Mouse (Mus musculus) adrenal gland, adult 2 months (tissue): ENCODE measurements around the gene Rhof. TPM values are rescaled to one million over a fixed set of nuclear protein-coding genes. Genes with fewer than 3 reads are reported as not detected.

Source experiments
- DNase-seq: peaks from one replicate; pipeline ENCODE4 v3.0.0; 2021
- long read RNA-seq: library from polyadenylated mRNA; stranded (forward); transcript quantifications from one replicate; pipeline ENCODE4 v2.0.0, GENCODE M21; 2021
- polyA plus RNA-seq: library from polyadenylated mRNA; depleted of rRNA; stranded (reverse); fragments of >200 nt; gene quantifications from 2 replicates; pipeline ENCODE4 v1.2.3, GENCODE M21; 2012; rRNA removed
- total RNA-seq, 2 experiments: library from RNA; stranded (reverse); gene quantifications; 2 replicates each; pipeline ENCODE4 v1.2.3; 2021

Rhof gene
- total RNA-seq (1 to 10 TPM in 1 of 2 experiments, under 1 TPM in 1; 0.84 to 3.8 TPM), polyA plus RNA-seq (1.7 and 3.6 TPM in 2 replicates)
- long read RNA-seq, transcript Rhof-201 (5 exons, 2,208 nt) = major isoform, 5 of 5 reads
- long read RNA-seq, partial matches to known transcripts = 0 of 5 reads
- long read RNA-seq, other reads (novel, unspliced or antisense) = 0 of 5 reads

GRCm38 (mm10) chr5:123132308-123133071 is at the start of gene Rhof:
Gene Rhof (minus strand): TSS chr5:123132692.
- peak; percentile 90 for DNase-seq

DNA sequence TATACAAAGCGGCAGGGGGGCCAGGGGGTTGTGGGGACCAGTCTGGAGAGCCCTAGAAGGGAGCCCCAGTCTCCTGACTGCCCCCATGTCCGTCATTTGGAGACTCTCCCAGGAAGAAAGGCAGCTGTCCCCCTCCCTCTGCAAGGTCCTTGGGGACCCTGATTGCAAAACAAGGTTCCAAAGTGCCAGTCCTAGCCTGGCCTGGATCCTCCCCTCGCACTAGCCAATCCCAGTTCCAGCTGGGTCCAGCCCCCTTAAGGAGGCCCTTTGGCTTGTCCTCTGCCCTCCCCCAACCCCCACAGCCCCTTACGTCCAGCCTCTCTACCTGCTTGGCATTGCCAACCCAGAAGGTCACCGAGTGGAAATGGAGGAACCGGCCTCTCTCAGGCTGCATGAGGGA is 49.0 kb upstream of the Rhof start:
- DNase-seq = peak; percentile 69

DNA sequence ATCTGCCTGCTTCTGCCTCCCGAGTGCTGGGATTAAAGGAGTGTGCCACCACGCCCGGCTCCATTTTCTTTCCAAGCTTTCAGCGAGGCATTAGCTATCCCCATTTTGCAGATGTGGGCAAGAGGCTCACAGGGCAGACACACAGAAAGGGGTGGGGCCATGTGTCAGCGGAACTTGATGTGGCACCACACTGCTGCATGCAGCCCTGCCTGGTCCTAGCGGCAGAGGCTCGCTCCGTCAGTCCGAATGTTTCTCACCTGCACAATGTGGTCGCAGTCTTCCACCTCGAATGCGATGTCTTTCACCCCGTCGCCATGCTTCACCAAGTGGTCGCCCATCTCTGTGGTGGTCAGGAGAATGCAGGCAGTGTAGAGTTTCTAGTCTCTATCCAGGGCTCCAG is 47.9 kb upstream of the Rhof start:
- DNase-seq = no peak

GRCm38 (mm10) chr5:123178792-123179191 is 46.3 kb upstream of the Rhof start:
- DNase-seq = no peak

GRCm38 (mm10) chr5:123171646-123172350 is 39.3 kb upstream of the Rhof start:
- peak; percentile 89 for DNase-seq

- no peak for DNase-seq
Measured at GRCm38 (mm10) chr5:123170365-123170764, 37.9 kb upstream of the Rhof start.

DNA sequence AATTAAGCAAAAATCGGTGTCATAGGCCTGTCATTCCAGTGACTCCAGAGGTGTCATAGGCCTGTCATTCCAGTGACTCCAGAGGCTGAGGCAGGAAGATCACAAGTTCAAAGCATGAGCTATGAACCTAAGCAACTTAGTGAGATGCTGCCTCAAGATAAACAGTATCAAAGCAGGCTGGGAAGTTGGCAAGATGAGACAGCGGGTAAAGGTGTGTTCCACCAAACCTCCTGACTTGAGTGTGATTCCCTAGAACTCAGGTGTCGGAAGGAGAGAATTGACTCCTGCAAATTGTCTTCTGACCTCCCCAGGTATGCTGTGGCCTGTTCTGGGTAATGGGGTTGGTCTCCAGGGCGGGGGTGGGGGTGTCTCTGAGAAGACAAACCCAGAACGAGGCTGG is 36.8 kb upstream of the Rhof start, which contains the start of gene Psmd9:
Gene Psmd9 (plus strand): TSS at position 130 of the 400 bp plus-strand sequence.
- no peak for DNase-seq

GRCm38 (mm10) chr5:123167591-123167990 is 35.1 kb upstream of the Rhof start:
- no peak for DNase-seq

GRCm38 (mm10) chr5:123166437-123166836 is 33.9 kb upstream of the Rhof start:
- no peak for DNase-seq

DNA sequence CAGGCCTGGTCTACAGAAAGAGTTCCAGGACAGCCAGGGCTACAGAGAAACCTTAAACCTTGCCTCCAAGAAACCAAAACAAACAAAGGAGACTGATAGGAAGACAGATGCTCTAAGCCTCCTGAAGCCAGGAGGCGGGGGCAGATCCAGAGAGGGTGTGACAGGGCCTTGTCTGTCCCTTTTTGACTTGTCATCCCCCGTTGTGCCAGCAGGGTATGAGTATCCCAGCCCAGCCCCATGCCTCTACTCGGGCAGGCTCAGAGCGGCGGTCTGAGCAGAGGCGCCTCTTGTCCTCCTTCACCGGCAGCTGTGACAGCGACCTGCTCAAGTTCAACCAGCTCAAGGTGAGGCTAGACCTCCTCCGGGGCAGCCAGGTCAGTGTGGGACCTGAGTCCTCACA is 30.4 kb upstream of the Rhof start:
- no peak for DNase-seq

DNA sequence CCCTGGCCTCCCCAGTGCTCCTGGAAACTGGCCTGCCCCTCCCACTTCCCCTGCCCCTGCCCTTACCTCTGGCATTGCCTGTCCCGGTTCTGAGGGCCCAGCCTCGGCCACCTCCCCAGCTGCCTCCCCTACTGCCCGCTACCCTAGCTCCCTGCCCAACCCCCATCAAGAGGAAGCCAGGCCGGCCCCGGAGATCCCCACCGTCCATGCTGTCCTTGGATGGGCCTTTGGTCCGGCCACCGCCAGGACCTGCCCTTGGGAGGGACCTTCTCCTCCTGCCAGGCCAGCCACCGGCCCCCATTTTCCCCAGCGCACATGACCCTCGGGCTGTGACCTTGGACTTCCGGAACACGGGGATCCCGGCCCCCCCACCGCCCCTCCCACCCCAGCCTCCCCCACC is 27.8 kb upstream of the Rhof start:
- peak; percentile 85 for DNase-seq

DNA sequence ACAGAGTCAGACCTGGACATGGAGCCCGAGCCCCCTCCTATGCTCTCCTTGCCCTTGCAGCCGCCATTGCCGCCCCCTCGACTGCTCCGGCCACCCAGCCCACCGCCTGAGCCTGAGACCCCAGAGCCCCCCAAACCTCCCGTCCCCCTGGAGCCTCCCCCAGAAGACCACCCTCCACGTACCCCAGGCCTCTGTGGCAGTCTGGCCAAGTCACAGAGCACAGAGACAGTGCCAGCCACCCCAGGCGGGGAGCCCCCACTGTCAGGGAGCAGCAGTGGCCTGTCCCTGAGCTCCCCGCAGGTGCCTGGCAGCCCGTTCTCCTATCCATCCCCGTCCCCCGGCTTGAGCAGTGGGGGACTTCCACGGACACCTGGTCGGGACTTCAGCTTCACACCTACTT is 27.4 kb upstream of the Rhof start:
- DNase-seq = no peak

- DNase-seq = peak; percentile 78
Measured at GRCm38 (mm10) chr5:123159446-123159845, 27.0 kb upstream of the Rhof start.

GRCm38 (mm10) chr5:123157972-123158371 is 25.5 kb upstream of the Rhof start:
- no peak for DNase-seq

DNA sequence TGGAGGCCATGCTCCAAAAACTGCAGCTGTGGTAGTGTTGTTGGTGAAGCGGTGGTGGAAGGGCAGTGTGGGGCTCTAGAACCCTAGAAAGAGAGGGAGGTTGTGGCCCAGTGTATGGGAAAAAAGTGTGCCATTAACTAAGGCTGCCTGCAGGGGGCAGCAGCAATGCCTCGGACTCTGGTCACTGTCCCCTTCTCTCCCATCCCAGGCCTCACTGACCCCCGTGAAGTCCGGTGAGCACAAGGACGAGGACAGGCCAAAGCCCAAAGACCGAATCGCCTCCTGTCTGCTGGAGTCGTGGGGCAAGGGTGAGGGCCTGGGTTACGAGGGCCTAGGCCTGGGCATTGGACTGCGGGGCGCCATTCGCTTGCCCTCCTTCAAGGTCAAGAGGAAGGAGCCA is 24.3 kb upstream of the Rhof start:
- DNase-seq = no peak

GRCm38 (mm10) chr5:123155425-123155824 is 22.9 kb upstream of the Rhof start:
- peak; percentile 66 for DNase-seq

- DNase-seq = no peak
Measured at GRCm38 (mm10) chr5:123152901-123153300, 20.4 kb upstream of the Rhof start.

DNA sequence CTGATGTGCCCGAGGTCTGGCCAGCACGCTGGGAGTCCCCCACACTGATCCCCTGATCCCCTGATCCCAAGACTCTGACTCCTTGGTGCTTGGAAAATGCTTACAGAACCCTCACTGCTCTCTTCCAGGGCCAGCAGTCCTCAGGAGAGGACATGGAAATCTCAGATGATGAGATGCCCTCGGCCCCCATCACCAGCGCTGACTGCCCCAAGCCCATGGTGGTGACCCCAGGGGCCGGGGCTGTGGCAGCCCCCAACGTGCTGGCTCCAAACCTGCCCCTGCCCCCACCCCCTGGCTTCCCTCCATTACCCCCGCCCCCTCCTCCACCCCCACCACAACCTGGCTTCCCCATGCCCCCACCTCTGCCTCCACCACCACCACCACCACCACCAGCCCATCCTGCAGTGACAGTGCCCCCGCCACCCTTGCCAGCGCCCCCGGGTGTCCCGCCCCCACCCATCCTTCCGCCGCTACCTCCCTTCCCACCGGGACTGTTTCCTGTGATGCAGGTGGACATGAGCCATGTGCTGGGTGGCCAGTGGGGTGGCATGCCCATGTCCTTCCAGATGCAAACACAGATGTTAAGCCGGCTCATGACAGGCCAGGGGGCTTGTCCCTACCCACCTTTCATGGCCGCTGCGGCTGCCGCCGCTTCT is 19.3 kb upstream of the Rhof start:
- no peak for DNase-seq

- no peak for DNase-seq
Measured at GRCm38 (mm10) chr5:123151077-123151476, 18.6 kb upstream of the Rhof start.

DNA sequence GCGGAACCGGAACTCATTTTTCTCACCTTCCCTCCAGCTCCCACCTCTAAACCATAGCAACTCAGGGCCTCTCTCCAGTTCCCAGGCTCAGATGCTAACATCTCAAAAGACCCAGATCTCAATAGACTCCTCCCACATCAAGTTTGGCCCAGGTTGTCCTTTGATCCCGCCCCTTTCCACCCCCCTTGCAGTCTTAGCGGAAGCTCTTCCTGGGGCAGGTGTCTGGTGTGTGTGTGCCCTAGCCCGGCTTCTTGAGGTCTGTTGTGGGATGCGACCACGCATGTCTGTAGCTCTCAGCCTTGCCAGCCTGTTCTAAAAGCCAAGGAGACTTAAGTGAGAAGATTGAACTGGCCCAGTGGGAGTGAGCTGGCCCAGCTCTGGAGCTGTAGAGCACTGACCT is 18.1 kb upstream of the Rhof start:
- DNase-seq = no peak

DNA sequence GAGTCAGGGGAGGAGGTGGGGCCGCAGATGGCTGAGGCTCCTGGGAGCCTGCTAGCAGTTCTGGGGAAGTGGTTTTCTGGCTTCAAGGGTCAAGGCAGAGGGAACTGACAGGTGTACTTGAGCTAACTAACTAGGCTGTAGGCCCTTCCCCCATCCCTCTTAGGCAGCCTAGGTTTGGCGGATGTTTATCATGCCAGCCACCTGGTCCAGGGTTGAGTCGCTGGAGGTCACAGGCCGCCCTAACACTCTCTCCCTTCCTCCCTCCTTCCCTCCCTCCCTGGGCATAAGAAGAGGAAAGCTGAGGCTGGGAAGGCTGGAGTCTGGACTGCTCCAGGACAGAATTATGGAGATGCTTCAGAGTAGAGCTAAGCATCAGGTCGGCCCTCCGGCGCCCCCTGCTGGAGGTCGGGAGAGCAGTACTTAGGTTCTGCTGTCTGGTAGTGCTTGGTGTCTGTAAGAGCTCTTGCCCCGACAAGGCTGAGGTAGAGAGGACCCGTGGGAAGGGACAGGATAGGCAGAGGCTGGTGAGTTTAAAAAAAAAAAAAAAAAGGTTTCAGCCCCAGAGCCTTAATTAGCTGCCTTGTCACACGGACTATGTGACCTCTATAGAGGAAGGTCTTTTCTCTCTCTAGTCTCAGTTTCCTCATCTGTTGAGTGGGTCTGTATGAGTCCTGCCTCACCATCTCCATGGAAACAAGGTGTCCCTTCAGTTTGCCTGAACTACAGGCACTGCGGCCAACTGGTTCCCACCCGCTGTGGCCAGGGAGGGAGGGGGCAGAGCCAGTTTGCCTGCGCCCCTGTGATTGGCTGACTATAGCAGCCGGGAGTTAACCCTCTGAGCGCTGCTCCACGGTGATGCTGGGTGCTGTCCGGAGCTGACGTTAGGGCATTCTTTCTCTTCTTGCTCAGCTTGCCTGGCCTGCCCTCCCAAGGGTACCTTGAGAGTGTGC is 17.2 kb upstream of the Rhof start:
- peak; percentile 92 for DNase-seq
